Mouse (Mus musculus): Measurements from ENCODE around the gene Maml3.

DNA sequence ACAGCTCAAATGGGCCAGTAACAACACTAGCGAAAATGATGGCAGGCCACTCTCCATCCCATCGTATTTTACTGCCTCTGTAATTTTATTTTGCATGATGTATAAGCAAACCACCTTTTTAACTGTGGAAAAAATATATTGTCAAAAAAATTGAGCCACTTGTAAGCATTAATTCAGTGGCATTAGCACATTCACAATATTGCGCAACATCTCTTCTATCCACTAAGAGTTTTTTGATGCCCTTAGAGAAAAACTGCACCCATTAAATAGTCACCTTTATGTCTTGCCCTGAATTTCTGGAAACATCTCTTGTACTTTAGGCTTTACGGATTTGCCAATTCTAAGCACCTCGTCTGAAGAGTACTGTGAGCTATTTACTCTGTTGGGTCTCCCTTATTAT, 347.8 kb downstream of the Maml3 start:
- TF ChIP-seq CTCF (IDR thresholded peaks at IDR 0.05; ENCODE audit: low read depth) (no peak), EP300 (IDR thresholded peaks at IDR 0.05; ENCODE audit: low read depth) (no peak)
